Mouse (Mus musculus): Measurements from ENCODE around the gene Mipol1. TPM values are rescaled to one million over a fixed set of nuclear protein-coding genes. Genes with fewer than 3 reads are reported as not detected.

The Mipol1 gene
- polyA plus RNA-seq, 1 experiment from 2014 or later: 5.5 TPM

GRCm38 (mm10) chr12:57464520-57465334, 234.5 kb downstream of the Mipol1 start:
- Histone ChIP-seq H3K4me1 (ENCODE audit: control insufficient read depth, insufficient read depth, low read length) (no peaks in the 10 kb centered on the region), H3K4me3 (ENCODE audit: low read depth, low read length) (no peak overlapping the region), H3K9me3 (replicated peaks; ENCODE audit: control insufficient read depth, low read length) (no peaks in the 10 kb centered on the region), H3K9ac (ENCODE audit: low read length) (no peak overlapping the region), H3K27me3 (replicated peaks; ENCODE audit: control insufficient read depth, insufficient read depth, low read length) (no peaks in the 10 kb centered on the region), H3K27ac (ENCODE audit: low read depth, low read length) (no peak overlapping the region), H3K4me2 (ENCODE audit: low read length) (no peak overlapping the region), H3K36me3 (ENCODE audit: control insufficient read depth, insufficient read depth, low read length) (no peaks in the 10 kb centered on the region)
- DNase-seq (ENCODE audit: low spot score) (no peak), ATAC-seq (no peak)
- 74% methylated on average over 12 of the region's 12 CpGs for WGBS

DNA sequence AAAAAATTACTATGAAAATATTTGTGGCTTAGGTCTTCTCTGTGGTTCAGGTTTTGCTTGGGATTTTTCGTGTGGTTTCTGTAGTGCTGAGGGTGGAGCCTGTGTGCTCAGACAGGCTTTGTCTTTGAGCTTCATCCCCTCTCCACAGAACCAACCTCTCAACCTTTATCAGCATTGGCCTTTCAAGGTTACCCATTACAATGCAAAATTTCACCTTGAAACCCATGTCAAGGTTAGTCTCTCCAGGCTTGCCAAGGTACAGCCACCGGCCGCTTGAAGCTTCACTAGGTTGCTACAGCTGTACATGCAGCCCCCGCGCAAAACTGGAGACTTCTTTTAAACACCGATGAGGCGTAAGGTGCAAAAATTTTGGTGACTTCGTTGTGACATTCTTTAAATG, 241.6 kb downstream of the Mipol1 start:
- no peaks in the 10 kb centered on the region for H3K36me3 ChIP-seq (ENCODE audit: control insufficient read depth, insufficient read depth, low read length)
- no peak overlapping the region for H3K4me2 ChIP-seq (ENCODE audit: low read length)
- no peaks in the 10 kb centered on the region for H3K9me3 ChIP-seq (replicated peaks; ENCODE audit: control insufficient read depth, low read length)
- no peaks in the 10 kb centered on the region for H3K4me1 ChIP-seq (ENCODE audit: control insufficient read depth, insufficient read depth, low read length)
- ATAC-seq: no peak
- H3K9ac ChIP-seq (ENCODE audit: low read length): no peak overlapping the region
- H3K27me3 ChIP-seq (replicated peaks; ENCODE audit: control insufficient read depth, insufficient read depth, low read length): no peaks in the 10 kb centered on the region
- DNase-seq (ENCODE audit: low spot score): no peak
- no peak overlapping the region for H3K27ac ChIP-seq (ENCODE audit: low read depth, low read length)
- 85% methylated on average over 8 of the region's 8 CpGs for WGBS
- no peak overlapping the region for H3K4me3 ChIP-seq (ENCODE audit: low read depth, low read length)

- ATAC-seq (no peak), DNase-seq (ENCODE audit: low spot score) (no peak)
- no peak overlapping the region for H3K4me2 ChIP-seq (ENCODE audit: low read length)
Measured at GRCm38 (mm10) chr12:57476876-57477275, 246.6 kb downstream of the Mipol1 start.

GRCm38 (mm10) chr12:57481823-57482222, 251.6 kb downstream of the Mipol1 start:
- Histone ChIP-seq H3K27ac (ENCODE audit: low read depth, low read length) (no peak overlapping the region), H3K27me3 (replicated peaks; ENCODE audit: control insufficient read depth, insufficient read depth, low read length) (no peaks in the 10 kb centered on the region), H3K36me3 (ENCODE audit: control insufficient read depth, insufficient read depth, low read length) (no peaks in the 10 kb centered on the region), H3K4me3 (ENCODE audit: low read depth, low read length) (no peak overlapping the region), H3K9ac (ENCODE audit: low read length) (no peak overlapping the region), H3K4me2 (ENCODE audit: low read length) (no peak overlapping the region), H3K4me1 (ENCODE audit: control insufficient read depth, insufficient read depth, low read length) (no peaks in the 10 kb centered on the region), H3K9me3 (replicated peaks; ENCODE audit: control insufficient read depth, low read length) (no peaks in the 10 kb centered on the region)
- whole genome bisulfite sequencing: 79% methylated on average over 2 of the region's 2 CpGs
- no peak for DNase-seq (ENCODE audit: low spot score)
- no peak for ATAC-seq

More at GRCm38 (mm10) chr12:57476876-57477275, 246.6 kb downstream of the Mipol1 start:
- no peaks in the 10 kb centered on the region for H3K27me3 ChIP-seq (replicated peaks; ENCODE audit: control insufficient read depth, insufficient read depth, low read length)
- no peaks in the 10 kb centered on the region for H3K9me3 ChIP-seq (replicated peaks; ENCODE audit: control insufficient read depth, low read length)
- H3K4me1 ChIP-seq (ENCODE audit: control insufficient read depth, insufficient read depth, low read length): no peaks in the 10 kb centered on the region
- H3K4me3 ChIP-seq (ENCODE audit: low read depth, low read length): no peak overlapping the region
- no peak overlapping the region for H3K9ac ChIP-seq (ENCODE audit: low read length)
- 88% methylated on average over 3 of the region's 3 CpGs for WGBS
- H3K27ac ChIP-seq (ENCODE audit: low read depth, low read length): no peak overlapping the region
- H3K36me3 ChIP-seq (ENCODE audit: control insufficient read depth, insufficient read depth, low read length): no peaks in the 10 kb centered on the region

DNA sequence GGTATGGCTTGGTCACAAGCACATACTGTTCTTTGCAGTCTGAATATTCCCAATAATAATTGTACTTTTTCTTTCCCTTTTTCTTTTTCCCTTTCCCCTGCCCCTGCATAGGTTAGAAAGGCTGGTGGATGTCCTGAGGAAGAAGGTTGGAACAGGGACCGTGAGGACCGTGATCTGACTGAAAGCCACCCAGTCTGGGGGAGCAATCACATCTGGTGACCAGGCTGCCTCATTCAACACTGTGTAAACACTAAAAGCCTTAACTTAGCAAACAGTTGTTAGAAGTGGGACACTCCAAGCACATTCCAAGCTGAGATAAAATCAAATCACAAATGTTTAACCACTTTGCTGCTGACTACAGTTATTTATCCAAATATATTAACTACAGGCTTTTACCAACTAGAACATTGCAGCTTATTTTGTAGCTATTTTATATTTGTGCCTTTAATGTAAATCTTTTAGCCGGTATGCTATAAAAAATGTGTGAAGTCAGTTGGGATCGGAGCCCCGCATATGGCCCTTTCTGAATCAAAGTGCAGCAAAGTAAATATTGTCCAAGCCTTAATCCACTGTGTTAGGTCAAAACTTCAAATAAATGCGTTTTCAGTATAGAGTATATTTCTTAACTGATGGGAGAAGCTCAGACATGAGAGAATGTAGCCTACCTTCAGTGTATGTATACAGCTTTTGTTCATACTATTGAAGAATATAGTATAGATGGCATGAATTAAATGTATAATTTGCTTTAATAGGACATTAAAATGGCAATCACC, 266.3 kb downstream of the Mipol1 start:
- Histone ChIP-seq H3K4me1 (ENCODE audit: control insufficient read depth, insufficient read depth, low read length) (no peaks in the 10 kb centered on the region), H3K9ac (ENCODE audit: low read length) (no peak overlapping the region), H3K4me3 (ENCODE audit: low read depth, low read length) (no peak overlapping the region), H3K9me3 (replicated peaks; ENCODE audit: control insufficient read depth, low read length) (no peaks in the 10 kb centered on the region), H3K36me3 (ENCODE audit: control insufficient read depth, insufficient read depth, low read length) (no peaks in the 10 kb centered on the region), H3K27ac (ENCODE audit: low read depth, low read length) (no peak overlapping the region), H3K27me3 (replicated peaks; ENCODE audit: control insufficient read depth, insufficient read depth, low read length) (no peaks in the 10 kb centered on the region), H3K4me2 (ENCODE audit: low read length) (no peak overlapping the region)
- ATAC-seq (no peak), DNase-seq (ENCODE audit: low spot score) (no peak)
- WGBS: 91% methylated on average over 6 of the region's 6 CpGs

GRCm38 (mm10) chr12:57500246-57500645, 270.0 kb downstream of the Mipol1 start:
- H3K4me1 ChIP-seq (ENCODE audit: control insufficient read depth, insufficient read depth, low read length): no peaks in the 10 kb centered on the region
- no peaks in the 10 kb centered on the region for H3K9me3 ChIP-seq (replicated peaks; ENCODE audit: control insufficient read depth, low read length)
- no peak overlapping the region for H3K4me2 ChIP-seq (ENCODE audit: low read length)
- no peak overlapping the region for H3K4me3 ChIP-seq (ENCODE audit: low read depth, low read length)
- H3K27ac ChIP-seq (ENCODE audit: low read depth, low read length): no peak overlapping the region
- no peaks in the 10 kb centered on the region for H3K27me3 ChIP-seq (replicated peaks; ENCODE audit: control insufficient read depth, insufficient read depth, low read length)
- H3K9ac ChIP-seq (ENCODE audit: low read length): no peak overlapping the region
- H3K36me3 ChIP-seq (ENCODE audit: control insufficient read depth, insufficient read depth, low read length): no peaks in the 10 kb centered on the region
- ATAC-seq (no peak), DNase-seq (ENCODE audit: low spot score) (no peak)
- 90% methylated on average over 7 of the region's 7 CpGs for WGBS

DNA sequence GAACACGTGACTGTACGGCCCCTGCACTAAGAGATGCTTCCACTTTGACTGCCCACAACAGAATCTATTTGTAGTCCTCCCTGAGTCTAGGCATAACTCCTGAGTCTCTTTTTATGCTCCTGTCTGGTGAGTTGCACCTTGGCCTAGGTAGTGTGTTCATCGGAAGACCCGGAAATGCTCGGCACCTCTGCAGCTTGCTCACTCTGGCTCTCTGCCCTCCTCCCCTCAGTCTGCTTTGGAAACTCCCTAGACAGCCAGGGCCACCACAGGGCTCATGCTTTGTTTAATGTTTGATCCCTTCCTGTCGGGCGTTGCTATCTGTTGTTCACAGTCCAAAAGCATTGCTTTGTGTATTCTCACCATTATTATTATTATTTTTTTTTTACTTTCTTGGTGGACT, 275.1 kb downstream of the Mipol1 start:
- Histone ChIP-seq H3K9ac (ENCODE audit: low read length) (no peak overlapping the region), H3K4me1 (ENCODE audit: control insufficient read depth, insufficient read depth, low read length) (peaks cover 2% of the 10 kb centered on the region; the same call in 1 of the 2 replicates), H3K4me2 (ENCODE audit: low read length) (no peak overlapping the region), H3K36me3 (ENCODE audit: control insufficient read depth, insufficient read depth, low read length) (no peaks in the 10 kb centered on the region), H3K4me3 (ENCODE audit: low read depth, low read length) (no peak overlapping the region), H3K27me3 (replicated peaks; ENCODE audit: control insufficient read depth, insufficient read depth, low read length) (no peaks in the 10 kb centered on the region), H3K9me3 (replicated peaks; ENCODE audit: control insufficient read depth, low read length) (no peaks in the 10 kb centered on the region), H3K27ac (ENCODE audit: low read depth, low read length) (no peak overlapping the region)
- no peak for DNase-seq (ENCODE audit: low spot score)
- 81% methylated on average over 7 of the region's 7 CpGs for WGBS
- ATAC-seq: no peak

GRCm38 (mm10) chr12:57508938-57509337, 278.7 kb downstream of the Mipol1 start:
- Histone ChIP-seq H3K4me3 (ENCODE audit: low read depth, low read length) (no peak overlapping the region), H3K4me1 (ENCODE audit: control insufficient read depth, insufficient read depth, low read length) (peaks cover 2% of the 10 kb centered on the region; the same call in 1 of the 2 replicates), H3K27ac (ENCODE audit: low read depth, low read length) (no peak overlapping the region), H3K4me2 (ENCODE audit: low read length) (no peak overlapping the region), H3K9me3 (replicated peaks; ENCODE audit: control insufficient read depth, low read length) (no peaks in the 10 kb centered on the region), H3K9ac (ENCODE audit: low read length) (no peak overlapping the region), H3K27me3 (replicated peaks; ENCODE audit: control insufficient read depth, insufficient read depth, low read length) (no peaks in the 10 kb centered on the region), H3K36me3 (ENCODE audit: control insufficient read depth, insufficient read depth, low read length) (no peaks in the 10 kb centered on the region)
- DNase-seq (ENCODE audit: low spot score) (no peak), ATAC-seq (no peak)
- WGBS: 19% methylated on average over 11 of the region's 11 CpGs

GRCm38 (mm10) chr12:57509726-57510125, 279.5 kb downstream of the Mipol1 start:
- no peaks in the 10 kb centered on the region for H3K36me3 ChIP-seq (ENCODE audit: control insufficient read depth, insufficient read depth, low read length)
- H3K27ac ChIP-seq (ENCODE audit: low read depth, low read length): no peak overlapping the region
- DNase-seq (ENCODE audit: low spot score): no peak
- H3K4me3 ChIP-seq (ENCODE audit: low read depth, low read length): no peak overlapping the region
- H3K27me3 ChIP-seq (replicated peaks; ENCODE audit: control insufficient read depth, insufficient read depth, low read length): no peaks in the 10 kb centered on the region
- H3K9me3 ChIP-seq (replicated peaks; ENCODE audit: control insufficient read depth, low read length): no peaks in the 10 kb centered on the region
- H3K4me1 ChIP-seq (ENCODE audit: control insufficient read depth, insufficient read depth, low read length): peaks cover 2% of the 10 kb centered on the region; the same call in 1 of the 2 replicates
- no peak overlapping the region for H3K4me2 ChIP-seq (ENCODE audit: low read length)
- no peak for ATAC-seq
- H3K9ac ChIP-seq (ENCODE audit: low read length): no peak overlapping the region
- WGBS: 73% methylated on average over 4 of the region's 4 CpGs

All from forebrain, embryonic 14.5 days (tissue).